In genomic region chr14:55094704-55095231, GRCm38 (mm10) we compare ENCODE assay signal across 8 mouse cellular contexts. TPM values are rescaled to one million over a fixed set of nuclear protein-coding genes. Genes with fewer than 3 reads are reported as not detected.
A peak's percentile ranks its signal among the peaks of the same experiment; 100 is the strongest.
DNase-seq lines count a peak whose midpoint lies in the region; ATAC-seq and TF ChIP-seq lines count a peak whose summit lies in the region.

Gene Thtpa (plus strand): TSS chr14:55094784.

- peaks cover 9% of the 10 kb centered on the region for H3K36me3 ChIP-seq in C2C12 (ENCODE audit: control insufficient read depth, insufficient read depth)
- peaks cover 19% of the 10 kb centered on the region for H3K36me3 ChIP-seq in heart, embryonic 12.5 days
- peaks cover 4% of the 10 kb centered on the region; the same call in 1 of the 2 replicates for H3K36me3 ChIP-seq in kidney, embryonic 16.5 days (ENCODE audit: insufficient read depth, low read length)
- H3K36me3 ChIP-seq in liver, embryonic 13.5 days = peaks cover 25% of the 10 kb centered on the region; the same call in 1 of the 2 replicates
- no peaks in the 10 kb centered on the region for H3K36me3 ChIP-seq in testis, adult 2 months (ENCODE audit: control insufficient read depth, insufficient read depth, low read length)

- H3ac ChIP-seq in C2C12 (ENCODE audit: control insufficient read depth, insufficient read length, low read depth) = peak within 1 kb of the TSS; percentile 65

- H3K27ac ChIP-seq in embryonic fibroblast, embryonic 13.5 days (ENCODE audit: insufficient read depth, low read length) = 0 out of 2 replicates have a peak within 1 kb of the TSS, but pooled peaks have one; percentile 32
- H3K27ac ChIP-seq in heart, embryonic 12.5 days (ENCODE audit: poor library complexity, severe bottlenecking) = peak within 1 kb of the TSS; percentile 73
- H3K27ac ChIP-seq in kidney, embryonic 16.5 days (ENCODE audit: low read length) = peak within 1 kb of the TSS; percentile 78
- peak within 1 kb of the TSS; percentile 67 for H3K27ac ChIP-seq in liver, embryonic 13.5 days
- H3K27ac ChIP-seq in testis, adult 2 months (ENCODE audit: control insufficient read depth, insufficient read depth, low read depth, low read length) = peak within 1 kb of the TSS; percentile 85

- H3K27me3 ChIP-seq in C2C12 (ENCODE audit: control insufficient read depth, insufficient read depth, insufficient read length) = no peaks in the 10 kb centered on the region
- H3K27me3 ChIP-seq in heart, embryonic 12.5 days (replicated peaks) = no peaks in the 10 kb centered on the region
- no peaks in the 10 kb centered on the region for H3K27me3 ChIP-seq in kidney, embryonic 16.5 days (ENCODE audit: insufficient read depth, low read length)
- 0 out of 2 replicates have a peak, but pooled peaks cover under 1% of the 10 kb centered on the region for H3K27me3 ChIP-seq in liver, embryonic 13.5 days
- no peaks in the 10 kb centered on the region for H3K27me3 ChIP-seq in testis, adult 2 months (ENCODE audit: control insufficient read depth, insufficient read depth, low read length)

- peak within 1 kb of the TSS; percentile 73 for H3K9ac ChIP-seq in heart, embryonic 12.5 days
- H3K9ac ChIP-seq in kidney, embryonic 16.5 days (replicated peaks; ENCODE audit: low read length) = peak within 1 kb of the TSS; percentile 74
- H3K9ac ChIP-seq in liver, embryonic 13.5 days = peak within 1 kb of the TSS; percentile 75

- DNase-seq in adrenal gland, postnatal 4 days (ENCODE audit: low spot score in 2 of 2) = peak in 1 of 2 experiments; percentile 55
- DNase-seq in liver, embryonic 13.5 days = peak; percentile 70
- DNase-seq in natural killer cell, adult 2 months (ENCODE audit: low spot score in 2 of 2) = peak; percentile 57 to 62

- H3K4me1 ChIP-seq in embryonic fibroblast, embryonic 13.5 days (ENCODE audit: control insufficient read depth, insufficient read depth, low read length) = no peaks in the 10 kb centered on the region
- peaks cover 33% of the 10 kb centered on the region for H3K4me1 ChIP-seq in heart, embryonic 12.5 days (replicated peaks)
- H3K4me1 ChIP-seq in kidney, embryonic 16.5 days (ENCODE audit: insufficient read depth, low read length) = peaks cover 28% of the 10 kb centered on the region
- H3K4me1 ChIP-seq in liver, embryonic 13.5 days (replicated peaks) = peaks cover 55% of the 10 kb centered on the region
- peaks cover 7% of the 10 kb centered on the region for H3K4me1 ChIP-seq in testis, adult 2 months (ENCODE audit: control insufficient read depth, insufficient read depth, low read length)

- ATAC-seq in heart, embryonic 12.5 days (ENCODE audit: insufficient number of reproducible peaks, low FRiP score) = peak; percentile 51
- peak; percentile 66 for ATAC-seq in kidney, embryonic 16.5 days (ENCODE audit: low FRiP score, low TSS enrichment)
- ATAC-seq in liver, embryonic 13.5 days (ENCODE audit: low read depth) = peak; percentile 60

- H3K79me3 ChIP-seq in C2C12 (ENCODE audit: low read depth) = no peaks in the 10 kb centered on the region

- TF ChIP-seq CTCF in C2C12 (IDR thresholded peaks at IDR 0.05; ENCODE audit: control insufficient read depth, insufficient read depth, insufficient read length) = no peak
- no peak for TF ChIP-seq CTCF in embryonic fibroblast, embryonic 13.5 days (IDR thresholded peaks at IDR 0.05; ENCODE audit: borderline replicate concordance, insufficient read depth, low read length)
- no peak for TF ChIP-seq CTCF in testis, adult 2 months (IDR thresholded peaks at IDR 0.05; ENCODE audit: control insufficient read depth, insufficient read depth, insufficient replicate concordance, low read depth, low read length)

- H3K4me3 ChIP-seq in C2C12 (ENCODE audit: insufficient read depth, poor library complexity, severe bottlenecking) = peak within 1 kb of the TSS; percentile 35
- peak within 1 kb of the TSS; percentile 68 for H3K4me3 ChIP-seq in embryonic fibroblast, embryonic 13.5 days (ENCODE audit: insufficient read depth, low read length)
- H3K4me3 ChIP-seq in heart, embryonic 12.5 days = peak within 1 kb of the TSS; percentile 68
- H3K4me3 ChIP-seq in kidney, embryonic 16.5 days (ENCODE audit: low read length) = peak within 1 kb of the TSS; percentile 63
- H3K4me3 ChIP-seq in liver, embryonic 13.5 days (replicated peaks) = peak within 1 kb of the TSS; percentile 78
- H3K4me3 ChIP-seq in testis, adult 2 months (ENCODE audit: control insufficient read depth, low read depth, low read length) = peak within 1 kb of the TSS; percentile 95

- whole genome bisulfite sequencing in heart, embryonic 12.5 days = under 1% methylated on average over 30 of the region's 30 CpGs
- WGBS in kidney, embryonic 16.5 days = under 1% methylated on average over 30 of the region's 30 CpGs
- WGBS in liver, embryonic 13.5 days (ENCODE audit: insufficient replicate concordance) = under 1% methylated on average over 30 of the region's 30 CpGs

- peaks cover 8% of the 10 kb centered on the region for H3K79me2 ChIP-seq in C2C12 (ENCODE audit: control insufficient read depth, insufficient read depth)

- H3K9me3 ChIP-seq in heart, embryonic 12.5 days (replicated peaks) = no peaks in the 10 kb centered on the region
- H3K9me3 ChIP-seq in kidney, embryonic 16.5 days (ENCODE audit: low read length) = no peaks in the 10 kb centered on the region
- no peaks in the 10 kb centered on the region for H3K9me3 ChIP-seq in liver, embryonic 13.5 days (replicated peaks)

- H3K4me2 ChIP-seq in heart, embryonic 12.5 days = peak within 1 kb of the TSS; percentile 73
- peak within 1 kb of the TSS; percentile 65 for H3K4me2 ChIP-seq in kidney, embryonic 16.5 days (replicated peaks; ENCODE audit: low read depth, low read length)
- H3K4me2 ChIP-seq in liver, embryonic 13.5 days = peak within 1 kb of the TSS; percentile 77

- TF ChIP-seq POLR2A in embryonic fibroblast, embryonic 13.5 days (IDR thresholded peaks at IDR 0.05; ENCODE audit: low read depth, low read length) = peak; percentile 50
- TF ChIP-seq POLR2A in testis, adult 2 months (IDR thresholded peaks at IDR 0.05; ENCODE audit: control insufficient read depth, low read depth, low read length) = peak; percentile 76

TF ChIP-seq in C2C12, 6 proteins besides CTCF, POLR2A, EP300 and RAD21:
- peak; percentile 43 for TF ChIP-seq MAX (IDR thresholded peaks at IDR 0.05)
- TF ChIP-seq MYOG (IDR thresholded peaks at IDR 0.05; ENCODE audit: control insufficient read depth, extremely low read depth, insufficient read length) = no peak
- no peak for TF ChIP-seq USF1 (IDR thresholded peaks at IDR 0.05; ENCODE audit: low read depth)
- no peak for TF ChIP-seq FOSL1 (IDR thresholded peaks at IDR 0.05; ENCODE audit: insufficient read depth, low read length, poor library complexity, severe bottlenecking)

RNA-seq across cellular contexts. Expression of gene Thtpa, which starts in this region (rescaled TPM):
- 11.5 TPM for polyA plus RNA-seq in C2C12 (2012; fragmentation: generic; extraction: Trizol)
- total RNA-seq in adrenal gland, postnatal 4 days (2021) = 10 to 100 TPM; 21.0 to 21.3 TPM
- polyA plus RNA-seq in embryonic fibroblast, embryonic 13.5 days (2011; ENCODE audit: insufficient read length, low read depth, missing spikeins) = 13.1 and 17.1 TPM in 2 replicates
- polyA plus RNA-seq in heart, embryonic 12.5 days (2016; fragmentation: Nextera tagmentation; extraction: Ambion mirVana) = 14.3 and 14.8 TPM in 2 replicates
- 27.1 and 28.9 TPM in 2 replicates for polyA plus RNA-seq in kidney, embryonic 16.5 days (2015; fragmentation: Nextera tagmentation; extraction: Ambion mirVana)
- 5.5 TPM in 2 replicates for polyA plus RNA-seq in liver, embryonic 13.5 days (2015; fragmentation: Nextera tagmentation; extraction: Ambion mirVana)
- polyA plus RNA-seq in testis, adult 2 months (2012; rRNA removed) = 4.6 and 4.9 TPM in 2 replicates

Comparison
In these comparisons a context has a peak if more than half of its experiments do, and no peak if none do; other contexts are left out.
1. H3K4me3 ChIP-seq: peak in every context shown above with its lines; median percentile 95 in testis, adult 2 months; 78 in liver, embryonic 13.5 days; 68 in embryonic fibroblast, embryonic 13.5 days; 68 in heart, embryonic 12.5 days; 63 in kidney, embryonic 16.5 days; 35 in C2C12.
2. H3K27ac ChIP-seq: peak in every context shown above with its lines; median percentile 85 in testis, adult 2 months; 78 in kidney, embryonic 16.5 days; 73 in heart, embryonic 12.5 days; 67 in liver, embryonic 13.5 days; 32 in embryonic fibroblast, embryonic 13.5 days.